Mouse (Mus musculus) embryonic facial prominence, embryonic 11.5 days (tissue): ENCODE results near the gene Gja6. TPM values are rescaled to one million over a fixed set of nuclear protein-coding genes. Genes with fewer than 3 reads are reported as not detected.

Experiments
- polyA plus RNA-seq: library from polyadenylated mRNA; unstranded; fragments of >200 nt; fragmentation: Nextera tagmentation; extraction: Ambion mirVana; gene quantifications from 2 replicates; pipeline ENCODE4 v1.2.1, GENCODE M21; 2014

The Gja6 gene
- polyA plus RNA-seq, 1 experiment from 2014 or later: 0.29 TPM

Other genes starting within 250 kb of the Gja6 start
- gene Ppef1, start 171.3 kb downstream of the Gja6 start, polyA plus RNA-seq: 0.20 and 0.29 TPM in 2 replicates
- gene Rs1, start 139.0 kb downstream of the Gja6 start, polyA plus RNA-seq: not detected in 2 replicates
- 1.5 and 1.7 TPM in 2 replicates for gene Cdkl5, start 87.7 kb upstream of the Gja6 start, polyA plus RNA-seq
- gene Scml2, start 210.1 kb upstream of the Gja6 start, polyA plus RNA-seq: 4.3 and 4.9 TPM in 2 replicates